Mouse (Mus musculus) limb, embryonic 11.5 days (tissue): Measurements from ENCODE around the gene Tbx1. TPM values are rescaled to one million over a fixed set of nuclear protein-coding genes. Genes with fewer than 3 reads are reported as not detected.
A peak's percentile ranks its signal among the peaks of the same experiment; 100 is the strongest.

Experiments
- ATAC-seq: fragments of 200-750 bp; cut with Nextera tagmentation; 2 replicates; pipeline ENCODE4 v1.8.0; 2017; ENCODE audit warnings: low read depth; ENCODE audit not compliant: insufficient number of reproducible peaks, low FRiP score, low TSS enrichment
- DNase-seq: peaks from one replicate; pipeline ENCODE4 v3.0.0-alpha.2; 2015; ENCODE audit warnings: low spot score
- H3K27ac ChIP-seq: fragments of 300-500 bp; sonication (generic); replicated peaks from 2 replicates; pipeline ENCODE4 v1.5.1; 2014; ENCODE audit warnings: low read depth, mild to moderate bottlenecking, low read length
- H3K27me3 ChIP-seq: fragments of 300-500 bp; sonication (generic); 2 replicates; pipeline ENCODE4 v1.6.1; 2014; ENCODE audit warnings: mild to moderate bottlenecking, low read length, mixed read lengths; ENCODE audit not compliant: control insufficient read depth, insufficient read depth
- H3K36me3 ChIP-seq: fragments of 300-500 bp; sonication (generic); 2 replicates; pipeline ENCODE4 v1.6.1; 2014; ENCODE audit warnings: mild to moderate bottlenecking, low read length, moderate library complexity, mixed read lengths; ENCODE audit not compliant: control insufficient read depth, insufficient read depth
- H3K4me1 ChIP-seq: fragments of 300-500 bp; sonication (generic); 2 replicates; pipeline ENCODE4 v1.6.1; 2014; ENCODE audit warnings: low read length, mixed read lengths; ENCODE audit not compliant: control insufficient read depth, insufficient read depth
- H3K4me2 ChIP-seq: fragments of 300-500 bp; sonication (generic); 2 replicates; pipeline ENCODE4 v1.6.1; 2014; ENCODE audit warnings: low read depth, mild to moderate bottlenecking, moderate library complexity; ENCODE audit not compliant: severe bottlenecking
- H3K4me3 ChIP-seq: fragments of 300-500 bp; sonication (generic); 2 replicates; pipeline ENCODE4 v1.5.1; 2014; ENCODE audit warnings: low read depth, low read length
- H3K9ac ChIP-seq: fragments of 300-500 bp; sonication (generic); 2 replicates; pipeline ENCODE4 v1.6.1; 2014; ENCODE audit warnings: mild to moderate bottlenecking, low read length
- H3K9me3 ChIP-seq: fragments of 300-500 bp; sonication (generic); 2 replicates; pipeline ENCODE4 v1.6.1; 2016; ENCODE audit warnings: low read length; ENCODE audit not compliant: control insufficient read depth
- WGBS: fragments of 180-500 bp; shearing (Covaris S2); extraction: QIAGEN DNeasy Blood & Tissue Kit; methylation state at CpG from one replicate; pipeline ENCODE4 v1.1.7; 2014; 5-methylcytosine and 5-hydroxymethylcytosine counted together
- polyA plus RNA-seq: library from polyadenylated mRNA; unstranded; fragments of >200 nt; fragmentation: Nextera tagmentation; extraction: Ambion mirVana; gene quantifications from 2 replicates; pipeline ENCODE4 v1.2.1, GENCODE M21; 2014

The Tbx1 gene
- polyA plus RNA-seq, 1 experiment from 2014 or later, result 2.3 TPM

DNA sequence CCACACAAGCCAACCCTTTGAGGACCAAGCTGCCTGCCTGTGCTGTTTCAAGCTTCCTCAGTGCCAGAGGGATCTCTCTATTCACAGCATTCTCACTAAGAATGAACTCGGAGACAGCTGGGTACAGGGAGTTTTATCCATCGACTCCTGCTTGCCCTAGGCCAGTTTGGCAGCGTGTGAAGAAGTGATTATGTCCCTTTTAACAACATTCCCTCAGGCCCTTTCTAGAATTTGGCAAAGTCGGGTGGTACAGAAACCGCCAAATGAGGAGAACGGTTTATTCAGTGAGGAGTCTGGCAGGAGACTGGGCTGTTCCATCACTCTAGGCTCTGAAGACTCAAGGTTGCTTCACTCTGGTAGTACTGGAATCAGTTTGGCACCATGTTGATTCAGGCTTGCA, 29.7 kb upstream of the Tbx1 start:
- ATAC-seq (no peak), DNase-seq (no peak)
- H3K4me3 ChIP-seq, result peak overlapping the region; percentile 41
- no peaks in the 10 kb centered on the region for H3K9me3 ChIP-seq
- peaks cover 77% of the 10 kb centered on the region for H3K27me3 ChIP-seq
- no peak overlapping the region for H3K27ac ChIP-seq
- H3K36me3 ChIP-seq, result no peaks in the 10 kb centered on the region
- H3K4me2 ChIP-seq, result peak overlapping the region; percentile 89; the same call in 1 of the 2 replicates
- H3K4me1 ChIP-seq, result peaks cover 22% of the 10 kb centered on the region
- 14% methylated on average over 6 of the region's 6 CpGs for WGBS
- H3K9ac ChIP-seq, result no peak overlapping the region

DNA sequence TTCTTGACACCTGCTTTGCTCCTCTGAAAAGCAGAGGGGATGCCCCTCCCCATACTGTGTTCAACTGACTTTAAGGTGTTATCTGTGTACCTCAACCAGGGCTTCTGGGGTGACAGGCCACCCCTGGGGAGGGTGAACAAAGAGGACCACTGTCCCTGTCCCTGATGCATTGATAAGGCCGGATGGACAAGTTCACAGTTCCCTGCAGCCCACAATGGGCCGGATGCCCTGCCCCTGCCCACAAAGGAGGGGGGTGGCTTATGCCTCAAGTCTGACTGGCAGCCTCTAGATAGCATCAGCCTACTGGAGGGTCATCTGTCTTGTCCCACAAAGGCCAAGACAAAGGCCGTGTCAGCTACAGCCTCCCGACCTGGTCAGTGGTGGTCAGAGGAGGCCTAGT, 28.6 kb upstream of the Tbx1 start:
- Histone ChIP-seq H3K4me3 (no peak overlapping the region), H3K4me2 (no peak overlapping the region), H3K36me3 (no peaks in the 10 kb centered on the region), H3K27ac (no peak overlapping the region), H3K27me3 (peaks cover 71% of the 10 kb centered on the region), H3K9ac (no peak overlapping the region), H3K9me3 (no peaks in the 10 kb centered on the region), H3K4me1 (peaks cover 22% of the 10 kb centered on the region)
- WGBS, result 58% methylated on average over 4 of the region's 4 CpGs
- no peak for DNase-seq
- no peak for ATAC-seq

DNA sequence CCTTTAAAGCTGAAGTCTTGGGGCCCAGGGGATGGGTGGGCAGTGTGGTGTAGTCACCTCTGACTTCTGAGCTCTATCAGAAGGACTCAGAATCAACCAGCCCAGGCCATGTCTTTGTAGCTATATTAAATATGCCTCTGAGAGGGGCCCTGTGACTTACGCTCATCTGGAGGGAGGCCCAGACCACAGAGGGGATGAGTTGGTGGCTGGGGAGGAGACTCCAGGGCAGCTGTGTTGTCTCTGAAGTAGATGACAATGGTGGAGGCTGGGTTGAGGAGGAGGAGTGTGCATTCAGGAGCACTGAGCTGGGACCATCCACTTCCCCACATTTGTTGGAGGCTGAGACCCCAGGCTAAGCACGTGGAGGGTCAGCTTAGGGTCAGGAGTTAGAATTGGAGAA, 27.8 kb upstream of the Tbx1 start:
- H3K4me2 ChIP-seq, result no peak overlapping the region
- H3K27me3 ChIP-seq, result peaks cover 63% of the 10 kb centered on the region
- no peak overlapping the region for H3K4me3 ChIP-seq
- H3K9me3 ChIP-seq, result no peaks in the 10 kb centered on the region
- 74% methylated on average over 2 of the region's 2 CpGs for WGBS
- DNase-seq (no peak), ATAC-seq (no peak)
- no peaks in the 10 kb centered on the region for H3K36me3 ChIP-seq
- peaks cover 24% of the 10 kb centered on the region for H3K4me1 ChIP-seq
- H3K27ac ChIP-seq, result no peak overlapping the region
- H3K9ac ChIP-seq, result no peak overlapping the region

DNA sequence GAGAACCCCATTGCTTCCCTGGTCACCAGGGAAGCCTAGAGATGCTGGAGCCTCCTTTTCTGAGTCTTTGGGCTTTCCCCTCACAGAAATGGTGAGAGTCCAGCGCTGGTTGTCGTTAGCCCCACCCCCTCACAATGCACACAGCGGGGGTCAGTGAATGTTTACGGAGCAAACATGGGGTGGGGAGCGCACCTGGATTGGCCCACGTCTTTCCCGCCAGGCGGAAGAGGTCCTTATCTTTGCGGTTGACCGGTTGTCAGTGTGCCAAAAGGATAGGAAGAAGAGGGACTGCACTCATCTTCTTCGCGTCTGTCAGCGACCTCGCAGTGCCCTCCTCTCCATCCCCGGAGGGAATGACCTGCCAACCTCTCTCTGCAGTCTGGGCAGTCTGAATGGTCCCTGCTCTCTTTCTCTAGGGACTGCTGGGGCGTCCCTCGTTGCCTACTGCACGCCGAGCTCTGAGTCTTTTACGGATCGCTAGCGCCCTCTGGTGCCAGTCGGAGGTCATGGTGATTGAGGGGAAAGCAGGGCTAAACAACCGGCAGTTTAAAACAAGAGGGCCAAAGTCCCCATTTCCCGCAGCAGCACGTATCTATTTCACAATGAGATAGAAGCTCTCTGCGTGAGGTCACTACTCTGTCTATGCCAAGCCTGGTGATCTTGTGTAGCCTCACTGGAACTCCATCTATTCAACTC, 27.0 kb upstream of the Tbx1 start:
- H3K36me3 ChIP-seq, result no peaks in the 10 kb centered on the region
- no peak overlapping the region for H3K4me3 ChIP-seq
- peak overlapping the region; percentile 30; the same call in 1 of the 2 replicates for H3K9ac ChIP-seq
- peaks cover 32% of the 10 kb centered on the region for H3K4me1 ChIP-seq
- peaks cover 55% of the 10 kb centered on the region for H3K27me3 ChIP-seq
- H3K4me2 ChIP-seq, result peak overlapping the region; percentile 43
- no peaks in the 10 kb centered on the region for H3K9me3 ChIP-seq
- H3K27ac ChIP-seq, result no peak overlapping the region
- WGBS, result 2% methylated on average over 27 of the region's 27 CpGs
- ATAC-seq, result no peak
- DNase-seq, result peak; percentile 96

DNA sequence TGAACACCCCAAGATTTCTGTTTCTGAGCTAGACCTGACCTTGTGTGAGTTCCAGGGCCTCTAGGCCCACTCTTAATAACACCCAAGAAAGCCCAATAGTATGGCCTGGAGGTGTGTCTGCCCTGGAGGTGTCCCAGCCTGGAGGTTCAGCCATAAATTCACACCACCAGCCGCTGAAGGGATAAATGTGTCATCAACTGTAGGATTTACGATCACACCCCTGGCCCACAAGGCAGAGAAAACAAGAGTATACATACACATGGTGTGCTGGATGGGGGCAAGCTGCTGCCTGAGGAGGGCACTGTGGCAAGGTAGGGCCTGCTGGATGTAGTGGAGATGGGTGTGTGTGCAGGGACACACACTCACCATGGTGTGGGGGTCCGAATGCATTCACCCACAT, 22.8 kb upstream of the Tbx1 start:
- Histone ChIP-seq H3K4me1 (peaks cover 34% of the 10 kb centered on the region), H3K36me3 (no peaks in the 10 kb centered on the region), H3K4me2 (no peak overlapping the region), H3K9me3 (no peaks in the 10 kb centered on the region), H3K9ac (no peak overlapping the region), H3K4me3 (no peak overlapping the region), H3K27me3 (peaks cover 29% of the 10 kb centered on the region), H3K27ac (no peak overlapping the region)
- WGBS, result 36% methylated on average over 3 of the region's 3 CpGs
- peak; percentile 71 for DNase-seq
- no peak; the same call in 1 of the 2 replicates for ATAC-seq

DNA sequence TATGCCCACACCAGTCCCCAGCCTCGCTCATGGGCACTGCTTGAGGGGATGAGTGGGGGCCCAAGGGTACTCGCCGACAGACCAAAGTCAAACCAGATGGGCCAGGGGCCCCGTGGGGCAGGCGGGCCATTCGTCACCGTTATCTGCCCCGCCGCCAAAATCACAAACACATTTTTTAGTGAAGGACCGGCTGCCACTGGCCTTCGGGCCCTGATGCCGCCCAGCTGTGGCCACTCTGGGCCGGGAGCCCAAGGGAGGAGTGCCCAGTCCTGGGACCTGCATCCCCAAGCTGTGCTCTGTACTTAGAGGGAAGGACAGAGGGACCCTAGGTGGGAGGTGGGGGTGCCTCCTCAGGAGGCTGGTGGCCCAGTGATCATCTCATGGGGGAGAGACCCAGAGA, 21.3 kb upstream of the Tbx1 start:
- H3K27me3 ChIP-seq, result peaks cover 24% of the 10 kb centered on the region
- H3K36me3 ChIP-seq, result no peaks in the 10 kb centered on the region
- WGBS, result 16% methylated on average over 13 of the region's 13 CpGs
- no peaks in the 10 kb centered on the region for H3K9me3 ChIP-seq
- ATAC-seq (no peak), DNase-seq (peak; percentile 44)
- no peak overlapping the region for H3K4me2 ChIP-seq
- H3K27ac ChIP-seq, result no peak overlapping the region
- no peak overlapping the region for H3K9ac ChIP-seq
- no peak overlapping the region for H3K4me3 ChIP-seq
- peaks cover 28% of the 10 kb centered on the region for H3K4me1 ChIP-seq

DNA sequence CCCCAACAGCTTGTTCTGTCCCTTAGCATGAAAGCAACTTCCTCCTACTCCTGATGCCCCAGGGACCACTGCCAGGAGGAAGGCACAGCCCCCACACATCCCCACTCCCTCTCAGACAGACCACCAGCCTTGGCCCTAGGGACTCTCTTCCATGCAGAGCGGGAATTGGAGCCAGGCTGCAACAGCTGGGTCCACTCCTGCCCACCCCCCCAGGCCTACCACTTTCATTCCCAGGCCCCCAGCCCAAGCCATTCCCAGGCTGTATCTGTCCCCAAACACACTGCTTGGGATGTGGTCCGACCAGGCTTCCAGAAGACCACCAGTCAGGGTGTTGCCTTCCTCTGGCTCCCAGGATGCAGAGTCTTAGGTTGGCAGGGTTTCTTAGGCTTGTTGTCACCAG, 18.6 kb upstream of the Tbx1 start:
- H3K36me3 ChIP-seq, result no peaks in the 10 kb centered on the region
- H3K27ac ChIP-seq, result no peak overlapping the region
- H3K4me1 ChIP-seq, result peaks cover 25% of the 10 kb centered on the region
- H3K9ac ChIP-seq, result no peak overlapping the region
- H3K9me3 ChIP-seq, result no peaks in the 10 kb centered on the region
- DNase-seq (no peak), ATAC-seq (no peak)
- no peak overlapping the region for H3K4me2 ChIP-seq
- peaks cover 17% of the 10 kb centered on the region for H3K27me3 ChIP-seq
- 61% methylated on average over 2 of the region's 2 CpGs for WGBS
- H3K4me3 ChIP-seq, result no peak overlapping the region

DNA sequence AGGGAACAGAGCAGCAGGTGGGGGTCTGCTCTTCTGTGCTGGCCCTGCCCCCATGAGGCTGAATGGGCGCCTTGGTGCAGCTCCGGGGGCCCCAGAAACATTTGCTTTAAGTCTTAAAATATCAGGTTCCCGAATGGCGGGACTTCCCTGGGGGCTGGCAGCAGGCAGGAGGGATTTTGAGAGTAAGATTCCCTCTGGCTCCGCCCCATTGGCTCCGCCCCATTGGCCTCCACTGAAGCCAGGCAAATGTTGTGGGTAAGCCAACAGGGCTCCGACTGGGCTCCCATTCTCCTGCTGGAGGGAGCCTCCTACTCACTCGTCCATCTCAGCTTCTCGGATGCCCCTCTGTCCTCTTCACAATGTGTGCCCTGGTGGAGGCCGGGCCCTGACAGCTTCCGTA, 17.8 kb upstream of the Tbx1 start:
- Histone ChIP-seq H3K9ac (peak overlapping the region; percentile 22; the same call in 1 of the 2 replicates), H3K4me1 (peaks cover 22% of the 10 kb centered on the region), H3K4me3 (no peak overlapping the region), H3K27ac (no peak overlapping the region), H3K4me2 (peak overlapping the region; percentile 41), H3K9me3 (no peaks in the 10 kb centered on the region), H3K27me3 (peaks cover 17% of the 10 kb centered on the region), H3K36me3 (no peaks in the 10 kb centered on the region)
- 0 out of 2 replicates have a peak, but pooled peaks have one; percentile 24 for ATAC-seq
- DNase-seq, result peak; percentile 59
- WGBS, result 10% methylated on average over 11 of the region's 11 CpGs

DNA sequence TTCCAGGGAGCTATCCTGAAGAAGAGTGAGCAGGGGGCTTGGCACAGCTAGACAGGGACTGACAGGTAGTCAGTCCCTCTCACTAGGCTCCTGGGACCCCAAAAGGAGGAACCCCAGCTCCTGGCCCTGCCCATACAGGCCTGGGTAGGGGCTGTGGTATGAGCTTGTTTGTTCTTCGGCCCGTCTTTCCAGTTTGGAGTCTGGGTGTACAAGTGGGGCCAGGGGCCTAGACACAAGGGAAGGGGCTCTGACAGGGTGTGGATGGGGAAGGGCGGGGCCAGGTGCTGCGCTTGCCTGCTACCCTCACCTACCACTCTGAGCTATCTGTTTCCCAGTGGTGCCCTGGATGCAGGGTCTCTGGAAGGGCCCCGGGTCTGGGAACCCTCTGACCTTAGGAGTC, 15.2 kb upstream of the Tbx1 start:
- H3K4me3 ChIP-seq, result no peak overlapping the region
- DNase-seq (no peak), ATAC-seq (no peak)
- no peaks in the 10 kb centered on the region for H3K36me3 ChIP-seq
- no peak overlapping the region for H3K4me2 ChIP-seq
- H3K27me3 ChIP-seq, result peaks cover 15% of the 10 kb centered on the region
- 74% methylated on average over 5 of the region's 5 CpGs for WGBS
- no peak overlapping the region for H3K27ac ChIP-seq
- no peaks in the 10 kb centered on the region for H3K9me3 ChIP-seq
- H3K9ac ChIP-seq, result no peak overlapping the region
- peaks cover 17% of the 10 kb centered on the region; the same call in 1 of the 2 replicates for H3K4me1 ChIP-seq
